Mouse (Mus musculus) cortical plate, adult 2 months (tissue): Measurements from ENCODE around the gene Sgms1.

Experiments
- CTCF ChIP-seq: fragments of 200-500 bp; IDR thresholded peaks from 2 replicates; pipeline ENCODE4 v1.5.1; 2011; ENCODE audit warnings: mild to moderate bottlenecking, control low read depth, low read length; ENCODE audit not compliant: insufficient read depth; ENCODE audit errors: extremely low read depth
- POLR2A ChIP-seq: fragments of 200-500 bp; IDR thresholded peaks from 2 replicates; pipeline ENCODE4 v1.6.1; 2011; ENCODE audit warnings: mild to moderate bottlenecking, low read length, control low read depth; ENCODE audit not compliant: insufficient read depth; ENCODE audit errors: extremely low read depth

DNA sequence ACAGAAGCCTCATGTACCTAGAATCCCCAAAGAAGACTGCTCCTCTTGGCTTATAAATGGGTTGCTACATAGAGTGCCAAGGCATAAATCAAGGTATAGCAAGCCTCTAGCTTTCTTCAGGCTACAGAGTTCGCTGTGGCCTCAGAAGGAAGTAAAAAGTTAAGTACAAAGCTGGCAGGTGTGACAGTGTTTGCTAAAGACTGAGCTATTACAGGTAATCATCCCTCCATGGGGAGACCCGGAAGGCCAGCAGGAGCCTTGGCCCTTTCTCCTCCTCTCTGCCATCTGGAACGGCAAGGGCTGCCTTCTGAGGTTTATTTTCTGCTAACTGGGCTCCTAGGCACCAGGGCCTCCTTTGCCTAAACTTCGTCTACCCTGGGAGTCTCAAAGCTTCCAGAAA, 285.3 kb downstream of the Sgms1 start:
- TF ChIP-seq CTCF (no peak), POLR2A (no peak)
